Mouse (Mus musculus) forebrain, embryonic 10.5 days (tissue): Measurements from ENCODE around the gene Spast. TPM values are rescaled to one million over a fixed set of nuclear protein-coding genes. Genes with fewer than 3 reads are reported as not detected.
"Not testable (repeated sequence)": the region's sequence is repeated elsewhere in the genome, so short reads cannot be mapped to it uniquely, and the experiment has no call there.

ENCODE experiments used
- DNase-seq: peaks from one replicate; pipeline ENCODE4 v3.0.0-alpha.2; 2017; ENCODE audit warnings: low spot score; ENCODE audit errors: extremely low spot score
- H3K27ac ChIP-seq: fragments of 300-500 bp; sonication (generic); 2 replicates; pipeline ENCODE4 v1.5.1; 2016; ENCODE audit warnings: mild to moderate bottlenecking
- H3K27me3 ChIP-seq: fragments of 300-500 bp; sonication (generic); 2 replicates; pipeline ENCODE4 v1.6.1; 2016; ENCODE audit warnings: mild to moderate bottlenecking; ENCODE audit not compliant: poor library complexity, severe bottlenecking
- H3K36me3 ChIP-seq: fragments of 300-500 bp; sonication (generic); replicated peaks from 2 replicates; pipeline ENCODE4 v1.6.1; 2016; ENCODE audit warnings: mild to moderate bottlenecking, moderate library complexity
- H3K4me1 ChIP-seq: fragments of 300-500 bp; sonication (generic); 2 replicates; pipeline ENCODE4 v1.6.1; 2016
- H3K4me3 ChIP-seq: fragments of 300-500 bp; sonication (generic); 2 replicates; pipeline ENCODE4 v1.5.1; 2016; ENCODE audit warnings: mild to moderate bottlenecking, moderate library complexity
- H3K9me3 ChIP-seq: fragments of 300-500 bp; sonication (generic); 2 replicates; pipeline ENCODE4 v1.6.1; 2016; ENCODE audit warnings: mild to moderate bottlenecking, moderate library complexity
- WGBS: fragments of 180-500 bp; shearing (Covaris S2); methylation state at CpG from one replicate; pipeline ENCODE4 v1.1.7; 2016; 5-methylcytosine and 5-hydroxymethylcytosine counted together
- polyA plus RNA-seq: library from polyadenylated mRNA; unstranded; fragments of >200 nt; fragmentation: Nextera tagmentation; extraction: Ambion mirVana; gene quantifications from 2 replicates; pipeline ENCODE4 v1.2.1, GENCODE M21; 2016

Spast gene
- polyA plus RNA-seq = 12.6 and 12.7 TPM in 2 replicates

GRCm38 (mm10) chr17:74338937-74339804, at the start of gene Spast:
Spast (plus strand) TSS chr17:74338987.
- H3K27me3 ChIP-seq = no peaks in the 10 kb centered on the region
- H3K9me3 ChIP-seq = no peaks in the 10 kb centered on the region; the same call in 1 of the 2 replicates
- H3K4me1 ChIP-seq = peaks cover 37% of the 10 kb centered on the region
- H3K27ac ChIP-seq = peak within 1 kb of the TSS; percentile 97
- WGBS = 0% methylated on average over 68 of the region's 90 CpGs
- H3K4me3 ChIP-seq = peak within 1 kb of the TSS; percentile 96
- H3K36me3 ChIP-seq = peaks cover 19% of the 10 kb centered on the region
- DNase-seq = peak; percentile 69

GRCm38 (mm10) chr17:74290198-74290597, 48.6 kb upstream of the Spast start:
- Histone ChIP-seq H3K27me3 (no peaks in the 10 kb centered on the region), H3K27ac (no peak overlapping the region), H3K4me1 (peaks cover 34% of the 10 kb centered on the region), H3K36me3 (peaks cover 31% of the 10 kb centered on the region), H3K9me3 (peaks cover 6% of the 10 kb centered on the region), H3K4me3 (no peak overlapping the region)
- no peak for DNase-seq
- WGBS = 83% methylated on average over 3 of the region's 3 CpGs

- Histone ChIP-seq H3K36me3 (peaks cover 31% of the 10 kb centered on the region), H3K27me3 (no peaks in the 10 kb centered on the region), H3K27ac (no peak overlapping the region), H3K9me3 (peaks cover 6% of the 10 kb centered on the region), H3K4me1 (peaks cover 36% of the 10 kb centered on the region), H3K4me3 (no peak overlapping the region)
- no peak for DNase-seq
Observed at GRCm38 (mm10) chr17:74290869-74291268, 47.9 kb upstream of the Spast start.

- WGBS = 86% methylated on average over 4 of the region's 4 CpGs
- no peak for DNase-seq
- Histone ChIP-seq H3K4me1 (peaks cover 39% of the 10 kb centered on the region), H3K4me3 (no peak overlapping the region), H3K36me3 (peaks cover 31% of the 10 kb centered on the region), H3K27ac (no peak overlapping the region), H3K9me3 (peaks cover 6% of the 10 kb centered on the region), H3K27me3 (no peaks in the 10 kb centered on the region)
Observed at GRCm38 (mm10) chr17:74291640-74292361, 47.0 kb upstream of the Spast start.

- DNase-seq = peak; percentile 58
- WGBS = 1% methylated on average over 18 of the region's 18 CpGs
- no peaks in the 10 kb centered on the region for H3K9me3 ChIP-seq
- peak overlapping the region; percentile 99 for H3K27ac ChIP-seq
- peaks cover 39% of the 10 kb centered on the region for H3K4me1 ChIP-seq
- H3K4me3 ChIP-seq = peak overlapping the region; percentile 77
- peaks cover 25% of the 10 kb centered on the region for H3K36me3 ChIP-seq
- no peaks in the 10 kb centered on the region for H3K27me3 ChIP-seq
Observed at GRCm38 (mm10) chr17:74293687-74294425, 44.9 kb upstream of the Spast start.

GRCm38 (mm10) chr17:74294426-74295025, 44.3 kb upstream of the Spast start:
- no peaks in the 10 kb centered on the region for H3K9me3 ChIP-seq
- peak overlapping the region; percentile 99 for H3K27ac ChIP-seq
- peaks cover 39% of the 10 kb centered on the region for H3K4me1 ChIP-seq
- WGBS = under 1% methylated on average over 70 of the region's 80 CpGs
- peak overlapping the region; percentile 77 for H3K4me3 ChIP-seq
- DNase-seq = no peak
- no peaks in the 10 kb centered on the region for H3K27me3 ChIP-seq
- peaks cover 27% of the 10 kb centered on the region for H3K36me3 ChIP-seq

- peak; percentile 80 for DNase-seq
- Histone ChIP-seq H3K4me3 (peak within 1 kb of the TSS; percentile 77), H3K27ac (peak within 1 kb of the TSS; percentile 99), H3K9me3 (no peaks in the 10 kb centered on the region), H3K27me3 (no peaks in the 10 kb centered on the region), H3K4me1 (peaks cover 35% of the 10 kb centered on the region), H3K36me3 (peaks cover 27% of the 10 kb centered on the region)
- under 1% methylated on average over 46 of the region's 110 CpGs for WGBS
Observed at GRCm38 (mm10) chr17:74295026-74295970, 43.5 kb upstream of the Spast start, which contains the start of gene Memo1. Memo1 (minus strand) TSS chr17:74295521.

GRCm38 (mm10) chr17:74296076-74296823, 42.5 kb upstream of the Spast start:
- H3K36me3 ChIP-seq = peaks cover 36% of the 10 kb centered on the region
- H3K4me1 ChIP-seq = peaks cover 27% of the 10 kb centered on the region
- H3K9me3 ChIP-seq = no peaks in the 10 kb centered on the region
- H3K27me3 ChIP-seq = no peaks in the 10 kb centered on the region
- no peak for DNase-seq
- WGBS = 53% methylated on average over 11 of the region's 11 CpGs
- peak overlapping the region; percentile 77 for H3K4me3 ChIP-seq
- H3K27ac ChIP-seq = peak overlapping the region; percentile 99

- not testable (repeated sequence) for H3K4me3 ChIP-seq, H3K9me3 ChIP-seq, H3K27ac ChIP-seq, H3K27me3 ChIP-seq, DNase-seq
- H3K4me1 ChIP-seq = peaks cover 22% of the 10 kb centered on the region
- 88% methylated on average over 5 of the region's 5 CpGs for WGBS
- H3K36me3 ChIP-seq = peaks cover 43% of the 10 kb centered on the region
Observed at GRCm38 (mm10) chr17:74296991-74297390, 41.8 kb upstream of the Spast start.

GRCm38 (mm10) chr17:74300089-74300488, 38.7 kb upstream of the Spast start:
- no peak overlapping the region for H3K4me3 ChIP-seq
- DNase-seq = no peak
- 89% methylated on average over 5 of the region's 5 CpGs for WGBS
- H3K36me3 ChIP-seq = peaks cover 73% of the 10 kb centered on the region
- H3K4me1 ChIP-seq = peaks cover 5% of the 10 kb centered on the region; the same call in 1 of the 2 replicates
- H3K27me3 ChIP-seq = no peaks in the 10 kb centered on the region
- no peaks in the 10 kb centered on the region for H3K9me3 ChIP-seq
- no peak overlapping the region for H3K27ac ChIP-seq

- Histone ChIP-seq H3K9me3 (no peaks in the 10 kb centered on the region), H3K27ac (no peak overlapping the region), H3K4me3 (no peak overlapping the region), H3K4me1 (no peaks in the 10 kb centered on the region), H3K36me3 (peaks cover 96% of the 10 kb centered on the region), H3K27me3 (no peaks in the 10 kb centered on the region)
- 93% methylated on average over 4 of the region's 4 CpGs for WGBS
- no peak for DNase-seq
Observed at GRCm38 (mm10) chr17:74304060-74304459, 34.7 kb upstream of the Spast start.
